Mouse (Mus musculus): Measurements from ENCODE around the gene Tbx6.

The Tbx6 gene

DNA sequence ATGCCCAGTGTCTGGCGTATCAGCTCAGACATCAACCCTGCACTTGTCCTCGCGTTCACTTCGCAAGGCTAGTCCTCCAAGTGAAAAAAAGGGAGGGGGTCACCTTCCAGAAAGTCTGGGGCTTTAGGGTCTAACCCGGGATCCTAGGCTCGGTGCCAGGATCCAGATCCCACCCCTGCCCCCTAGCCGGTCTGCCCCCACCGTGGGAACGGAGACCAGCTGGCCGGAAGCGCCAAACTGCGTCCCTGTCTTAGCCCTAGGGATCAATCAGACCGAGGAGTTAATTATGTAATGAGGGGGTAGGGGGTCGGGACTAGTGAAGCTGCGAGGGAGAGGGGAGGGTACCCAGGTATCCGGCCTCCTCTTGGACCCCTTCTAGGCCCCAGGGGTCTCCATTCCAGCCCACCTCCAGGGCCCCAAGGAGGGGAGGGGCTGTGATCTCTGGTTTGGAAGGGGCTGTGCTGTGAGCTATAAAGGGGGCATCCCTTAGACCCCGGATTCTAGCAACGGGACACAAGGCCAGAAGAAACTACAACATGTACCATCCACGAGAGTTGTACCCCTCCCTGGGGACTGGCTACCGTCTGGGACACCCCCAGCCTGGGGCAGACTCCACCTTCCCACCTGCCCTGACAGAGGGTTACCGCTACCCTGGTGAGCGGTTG, at the start of gene Tbx6:
Gene Tbx6 (plus strand): TSS at position 513 of the 665 bp plus-strand sequence.
- peak; percentile 97 for DNase-seq

GRCm38 (mm10) chr7:126736122-126736521, 45.2 kb upstream of the Tbx6 start:
- no peak for DNase-seq

DNA sequence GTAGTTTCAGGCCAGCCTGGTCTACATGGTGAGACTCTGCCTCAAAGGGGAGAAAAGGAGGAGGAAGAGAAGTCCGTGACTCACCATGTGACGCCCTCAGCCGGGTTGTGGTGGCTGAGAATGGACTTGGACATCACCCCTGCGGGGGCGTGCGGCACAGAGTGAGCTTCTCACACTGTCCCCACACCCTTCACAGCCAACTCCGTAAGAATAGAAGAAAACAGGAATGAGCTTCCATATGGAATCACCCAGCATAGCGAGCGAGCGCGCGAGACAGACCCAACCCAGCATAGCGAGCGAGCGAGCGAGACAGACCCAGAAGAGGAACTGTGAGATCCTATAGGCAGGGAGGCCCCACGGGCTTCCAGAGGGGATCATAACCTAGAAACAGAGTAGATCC, 41.7 kb upstream of the Tbx6 start:
- DNase-seq, result no peak

- no peak for DNase-seq
Observed at GRCm38 (mm10) chr7:126740132-126740735, 41.0 kb upstream of the Tbx6 start.

- peak; percentile 57 for DNase-seq
Observed at GRCm38 (mm10) chr7:126740977-126741376, 40.3 kb upstream of the Tbx6 start.

- no peak for DNase-seq
Observed at GRCm38 (mm10) chr7:126741452-126741851, 39.8 kb upstream of the Tbx6 start.

GRCm38 (mm10) chr7:126741964-126742482, 39.3 kb upstream of the Tbx6 start:
- peak; percentile 61 for DNase-seq

DNA sequence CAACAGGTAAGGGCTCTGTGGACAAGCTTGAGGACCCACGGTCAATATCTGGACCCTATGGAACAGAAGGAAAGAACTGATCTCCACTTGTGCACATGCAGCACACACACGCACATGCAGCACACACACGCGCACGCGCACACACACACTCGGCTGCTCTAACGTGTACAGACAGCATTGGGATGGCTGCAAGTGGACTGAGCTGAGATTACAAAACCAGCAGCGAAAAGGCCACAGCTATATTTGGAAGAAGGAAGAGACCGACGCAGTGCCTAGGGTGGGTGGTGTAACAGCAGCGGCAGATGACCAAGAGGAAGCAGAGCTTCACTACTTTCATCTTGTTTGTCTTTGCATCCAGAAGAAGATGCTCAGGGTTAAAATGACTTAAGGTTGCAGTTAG, 35.2 kb upstream of the Tbx6 start:
- peak; percentile 97 for DNase-seq

- peak; percentile 96 for DNase-seq
Observed at GRCm38 (mm10) chr7:126746798-126747197, 34.5 kb upstream of the Tbx6 start.

GRCm38 (mm10) chr7:126748824-126749223, 32.5 kb upstream of the Tbx6 start:
- DNase-seq, result peak; percentile 85

DNA sequence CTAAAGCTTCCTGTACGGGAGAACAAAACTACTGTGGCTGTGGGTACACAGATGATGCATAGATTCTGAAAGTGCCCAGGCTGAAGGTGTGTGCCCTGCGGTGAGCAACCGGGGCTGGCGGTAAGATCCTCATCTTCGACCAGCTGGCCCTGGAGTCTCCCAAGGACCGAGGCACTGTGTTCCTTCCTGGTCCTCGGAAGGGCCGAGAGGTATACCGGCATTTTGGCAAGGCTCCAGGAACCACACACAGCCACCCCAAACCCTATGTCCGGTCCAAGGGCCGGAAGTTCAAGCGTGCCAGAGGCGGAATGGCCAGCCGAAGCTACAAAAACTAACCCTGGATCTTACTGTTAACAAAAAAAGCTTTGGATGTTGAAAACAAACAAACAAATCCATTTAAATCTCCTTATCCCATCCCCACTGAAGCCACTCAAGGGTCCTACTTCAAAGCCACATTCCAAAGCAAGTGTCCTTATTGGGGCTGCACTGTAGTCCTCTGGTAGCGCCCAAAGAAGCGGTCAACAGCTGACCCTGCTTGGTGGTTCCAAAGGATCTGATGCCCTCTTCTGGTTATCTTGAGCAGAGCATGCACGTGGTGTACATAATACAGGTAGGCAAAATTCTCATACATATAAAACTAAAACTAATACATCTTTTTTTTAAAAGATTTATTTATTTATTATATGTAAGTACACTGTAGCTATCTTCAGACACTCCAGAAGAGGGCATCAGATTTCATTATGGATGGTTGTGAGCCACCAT, 31.5 kb upstream of the Tbx6 start:
- peak; percentile 86 for DNase-seq

DNA sequence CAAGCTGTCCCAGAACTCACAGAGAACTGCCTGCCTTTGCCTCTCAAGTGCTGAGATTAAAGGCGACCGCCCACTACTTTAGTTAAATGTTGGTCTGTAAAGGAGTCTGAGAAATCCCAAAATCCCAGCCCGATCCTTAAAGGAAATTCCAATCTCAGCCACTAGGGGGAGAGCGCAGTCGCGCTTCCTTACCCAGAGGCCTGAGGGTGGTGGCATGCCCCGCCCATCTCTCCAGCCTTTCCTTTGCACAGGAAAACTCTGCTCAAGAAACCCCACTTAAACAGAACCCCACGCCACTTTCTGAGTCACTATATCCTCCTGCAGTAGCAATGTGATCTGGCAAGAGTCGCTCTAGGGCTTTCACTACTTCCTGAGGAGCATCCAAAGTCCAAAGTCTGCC, 26.4 kb upstream of the Tbx6 start:
- peak; percentile 97 for DNase-seq

DNA sequence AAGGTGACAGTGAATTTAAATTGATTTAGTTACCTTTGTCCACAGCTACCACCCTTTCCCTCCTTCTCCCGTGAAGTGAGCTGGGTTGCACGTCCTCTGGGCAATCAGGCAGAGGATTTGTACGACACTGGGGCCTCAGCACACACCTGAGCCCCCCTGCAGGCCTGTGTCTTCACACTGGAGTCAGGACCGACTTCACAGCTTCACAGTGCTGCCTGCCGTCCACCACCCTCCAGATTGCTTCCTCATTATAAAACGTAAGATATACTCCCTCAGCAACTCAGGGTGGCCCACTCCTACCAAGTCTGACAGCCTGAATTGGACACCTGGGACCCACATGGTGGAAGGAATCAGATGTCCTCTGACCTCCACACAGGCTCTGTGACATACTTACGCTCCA, 22.7 kb upstream of the Tbx6 start:
- peak; percentile 89 for DNase-seq

GRCm38 (mm10) chr7:126759050-126759671, 22.1 kb upstream of the Tbx6 start, which contains the start of gene Mapk3:
TSS of gene Mapk3 (plus strand) at chr7:126759601.
- peak; percentile 99 for DNase-seq

GRCm38 (mm10) chr7:126759672-126760390, 21.5 kb upstream of the Tbx6 start:
- DNase-seq, result no peak

- DNase-seq, result peak; percentile 99
Observed at GRCm38 (mm10) chr7:126760391-126760802, 20.9 kb upstream of the Tbx6 start.

- no peak for DNase-seq
Observed at GRCm38 (mm10) chr7:126760956-126761355, 20.3 kb upstream of the Tbx6 start.

- peak; percentile 94 for DNase-seq
Observed at GRCm38 (mm10) chr7:126761529-126762067, 19.7 kb upstream of the Tbx6 start.

DNA sequence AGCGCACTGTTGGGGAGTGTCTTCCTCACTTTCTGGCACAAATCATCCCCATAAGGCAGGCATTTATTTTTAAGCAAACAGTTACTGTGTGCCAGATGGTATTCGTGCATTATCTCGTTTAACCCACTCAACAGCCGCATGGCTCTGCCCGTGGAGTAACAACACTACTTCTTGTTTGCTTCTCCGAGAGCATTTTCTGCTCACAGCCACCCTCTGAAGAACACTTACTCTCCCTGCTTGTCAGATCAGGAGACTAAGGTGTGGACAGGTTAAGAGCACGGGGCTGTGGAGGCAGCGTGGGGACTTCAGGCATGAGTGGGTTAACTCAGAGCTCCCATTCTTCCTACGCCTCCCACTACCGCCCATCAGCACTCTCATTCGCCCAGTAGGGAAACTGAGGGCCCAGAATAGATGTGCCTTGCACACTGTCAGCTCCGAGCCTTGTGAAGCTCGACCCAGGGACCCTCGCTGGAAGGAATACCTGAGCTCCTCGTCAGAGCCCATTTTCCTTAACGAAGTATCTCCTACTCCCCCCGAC, 18.7 kb upstream of the Tbx6 start:
- DNase-seq, result no peak

DNA sequence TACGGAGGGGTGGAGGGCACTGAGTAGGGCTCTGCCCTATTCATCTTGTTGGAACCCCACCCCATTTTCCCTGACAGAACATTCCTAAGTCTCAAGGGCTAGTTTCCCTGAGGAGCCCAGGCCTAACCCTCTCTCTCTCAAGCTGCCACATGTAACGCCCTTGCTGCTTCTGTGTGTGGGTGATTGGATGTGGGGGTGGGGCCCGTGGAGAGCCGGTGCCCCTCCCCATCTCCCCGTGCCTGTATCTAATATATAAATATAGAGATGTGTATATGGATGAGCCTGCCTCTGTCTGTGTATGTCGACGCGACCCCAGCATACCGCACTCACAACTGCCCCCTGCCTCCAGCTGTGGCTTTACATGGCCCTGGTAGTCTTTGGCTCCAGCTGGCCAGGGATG, 15.7 kb upstream of the Tbx6 start:
- no peak for DNase-seq

GRCm38 (mm10) chr7:126766201-126766600, 15.1 kb upstream of the Tbx6 start, which contains the start of gene Gdpd3:
TSS of gene Gdpd3 (plus strand) at chr7:126766334.
- DNase-seq, result no peak

DNA sequence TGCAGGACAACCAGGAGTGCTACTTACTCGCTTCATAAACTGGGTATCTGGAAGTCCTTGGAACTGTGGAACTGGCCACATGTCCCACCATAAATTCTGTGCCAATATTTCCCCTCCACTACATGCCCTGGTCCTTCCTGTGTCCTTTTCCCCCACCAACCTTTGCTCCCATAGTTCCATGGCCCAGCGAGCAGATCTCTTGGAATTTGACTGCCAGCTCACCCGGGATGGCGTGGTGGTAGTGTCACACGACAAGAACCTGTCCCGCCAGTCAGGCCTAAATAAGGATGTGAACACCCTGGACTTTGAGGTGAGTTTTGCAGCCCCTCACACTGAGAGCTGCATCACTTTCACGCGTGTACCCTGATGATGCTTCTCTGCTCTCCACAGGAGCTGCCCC, 14.3 kb upstream of the Tbx6 start:
- DNase-seq, result no peak
